9 mouse cellular contexts compared by ENCODE assay signal in the genomic region with DNA sequence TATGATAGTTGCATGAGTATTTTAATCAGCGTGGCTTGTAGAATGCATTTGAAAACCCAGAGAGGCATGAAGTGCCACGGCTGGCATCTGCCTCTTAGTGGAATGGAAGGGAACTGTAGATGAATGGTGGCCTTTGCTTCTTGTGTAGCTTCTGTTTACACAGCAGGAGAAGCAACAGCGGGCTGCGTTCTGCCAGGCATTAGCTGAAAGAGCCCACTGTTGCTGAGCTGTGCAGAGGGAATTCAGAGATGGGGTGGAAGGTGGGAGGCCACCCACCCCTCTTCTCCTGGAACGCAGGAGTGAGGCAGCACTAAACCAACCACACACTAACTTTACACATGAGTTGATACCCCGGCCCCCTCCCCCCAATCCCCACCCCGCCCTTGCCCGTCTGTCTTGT. TPM values are rescaled to one million over a fixed set of nuclear protein-coding genes. Genes with fewer than 3 reads are reported as not detected.
DNase-seq lines count a peak whose midpoint lies in the region; ATAC-seq lines count a peak whose summit lies in the region.
"Had no signal": no experiment of that assay in that cellular context is flagged by ENCODE, and none has a peak within 500 bp of the region (broad histone marks: within the 10 kb centered on the region; RNA-seq: fewer than 3 reads in every experiment).

No protein-coding gene starts in this region.

- H3K9ac ChIP-seq in embryonic facial prominence, embryonic 14.5 days (ENCODE audit: low read depth, low read length) = no peak overlapping the region
- no peak overlapping the region for H3K9ac ChIP-seq in limb, embryonic 15.5 days

- 0 out of 2 replicates have a peak overlapping the region, but pooled peaks have one; percentile 7 for H3K4me2 ChIP-seq in embryonic facial prominence, embryonic 14.5 days (ENCODE audit: low read depth, low read length)
- H3K4me2 ChIP-seq in limb, embryonic 15.5 days = no peak overlapping the region

- DNase-seq in frontal cortex, postnatal 36 days (ENCODE audit: low spot score in 2 of 2) = no peak
- DNase-seq in Muller cell, postnatal 12 days (ENCODE audit: inconsistent ontology term) = peak; percentile 81
- peak; percentile 65 for DNase-seq in embryonic facial prominence, embryonic 14.5 days (ENCODE audit: low spot score)
- DNase-seq in adrenal gland, adult 2 months = no peak
- no peak for DNase-seq in thymus, postnatal 25 days
- no peak for DNase-seq in adrenal gland, postnatal 14 days
- DNase-seq: thymus, postnatal 4 days had no signal

- no peaks in the 10 kb centered on the region for H3K36me3 ChIP-seq in embryonic facial prominence, embryonic 14.5 days (ENCODE audit: control insufficient read depth, insufficient read depth, low read length)
- H3K36me3 ChIP-seq in limb, embryonic 15.5 days = no peaks in the 10 kb centered on the region

- ATAC-seq in frontal cortex, adult (ENCODE audit: low TSS enrichment) = peak; percentile 32
- peak; percentile 81 for ATAC-seq in embryonic facial prominence, embryonic 14.5 days (ENCODE audit: low read depth)
- ATAC-seq in limb, embryonic 15.5 days (ENCODE audit: insufficient number of reproducible peaks, low FRiP score, low TSS enrichment, low read depth) = peak; percentile 65

- WGBS in embryonic facial prominence, embryonic 14.5 days = 12% methylated on average over 7 of the region's 8 CpGs
- 37% methylated on average over 8 of the region's 8 CpGs for WGBS in limb, embryonic 15.5 days

- peak overlapping the region; percentile 61 for H3K27ac ChIP-seq in embryonic facial prominence, embryonic 14.5 days (replicated peaks; ENCODE audit: low read depth, low read length)
- H3K27ac ChIP-seq in limb, embryonic 15.5 days = 0 out of 2 replicates have a peak overlapping the region, but pooled peaks have one; percentile 39

- H3K27me3 ChIP-seq in embryonic facial prominence, embryonic 14.5 days (replicated peaks; ENCODE audit: control insufficient read depth, insufficient read depth, low read length) = no peaks in the 10 kb centered on the region
- H3K27me3 ChIP-seq in limb, embryonic 15.5 days = no peaks in the 10 kb centered on the region

- H3K9me3 ChIP-seq in embryonic facial prominence, embryonic 14.5 days (ENCODE audit: control insufficient read depth, low read length) = no peaks in the 10 kb centered on the region
- no peaks in the 10 kb centered on the region for H3K9me3 ChIP-seq in limb, embryonic 15.5 days

- no peak overlapping the region for H3K4me3 ChIP-seq in embryonic facial prominence, embryonic 14.5 days (ENCODE audit: low read depth, low read length)
- H3K4me3 ChIP-seq in limb, embryonic 15.5 days = no peak overlapping the region

- peaks cover 23% of the 10 kb centered on the region for H3K4me1 ChIP-seq in embryonic facial prominence, embryonic 14.5 days (ENCODE audit: control insufficient read depth, insufficient read depth, low read length)
- peaks cover 13% of the 10 kb centered on the region for H3K4me1 ChIP-seq in limb, embryonic 15.5 days

RNA-seq across cellular contexts. Expression of gene Col9a1, which starts 53.0 kb away (rescaled TPM):
- 81.9 and 118 TPM in 2 replicates for polyA plus RNA-seq in embryonic facial prominence, embryonic 14.5 days (2014; fragmentation: Nextera tagmentation; extraction: Ambion mirVana)
- 170 and 178 TPM in 2 replicates for polyA plus RNA-seq in limb, embryonic 15.5 days (2015; fragmentation: Nextera tagmentation; extraction: Ambion mirVana)
- total RNA-seq in adrenal gland, adult 2 months (2021) = not detected
- polyA plus RNA-seq in adrenal gland, adult 2 months (2012; rRNA removed) = not detected in 2 replicates
- total RNA-seq in adrenal gland, postnatal 14 days (2021) = 0.15 and 0.19 TPM in 2 replicates

Comparison
In these comparisons a context has a peak if more than half of its experiments do, and no peak if none do; other contexts are left out.
1. DNase-seq: peak in Muller cell, postnatal 12 days (single experiment) and embryonic facial prominence, embryonic 14.5 days (single experiment); none in frontal cortex, postnatal 36 days (0 of 2), adrenal gland, adult 2 months (single experiment), thymus, postnatal 25 days (single experiment) and adrenal gland, postnatal 14 days (single experiment).
2. RNA of gene Col9a1, which starts 53.0 kb away (polyA plus RNA-seq): 170 to 178 TPM in limb, embryonic 15.5 days and 81.9 to 118 TPM in embryonic facial prominence, embryonic 14.5 days; not detected in adrenal gland, adult 2 months; every median in the first group is over 10 times any median in the second.
3. Peak in every context shown above with its lines, with median percentiles within 50 percentile points of each other: ATAC-seq.